Mouse (Mus musculus): Measurements from ENCODE around the gene B3gat2.

DNA sequence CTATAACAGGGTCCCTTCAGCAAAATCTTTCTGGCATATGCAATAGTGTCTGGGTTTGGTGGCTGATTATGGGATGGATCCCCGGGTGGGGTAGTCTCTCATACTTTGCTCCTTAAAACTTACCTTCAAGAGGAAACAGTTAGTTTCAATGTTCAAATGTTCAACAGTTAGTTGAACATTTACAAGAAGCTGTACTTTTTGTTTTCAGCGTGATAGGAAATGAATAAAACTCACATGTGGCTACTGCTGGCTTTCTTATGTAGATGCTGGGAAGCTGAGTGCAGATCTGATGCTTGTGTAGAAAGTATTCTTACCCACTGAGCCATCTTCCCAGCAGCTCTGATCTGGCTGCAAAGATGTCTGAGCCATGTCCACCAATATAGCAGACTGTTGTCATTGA, 8.5 kb upstream of the B3gat2 start:
- TF ChIP-seq POLR2A (IDR thresholded peaks at IDR 0.05; ENCODE audit: extremely low read depth, insufficient read depth, low read length) = no peak
- TF ChIP-seq CTCF (IDR thresholded peaks at IDR 0.05; ENCODE audit: low read depth, low read length) = no peak
